Mouse (Mus musculus): ENCODE results near the gene Cuedc2. TPM values are rescaled to one million over a fixed set of nuclear protein-coding genes. Genes with fewer than 3 reads are reported as not detected.

Gene Cuedc2
- polyA plus RNA-seq, 1 experiment from 2014 or later, result 183 TPM

DNA sequence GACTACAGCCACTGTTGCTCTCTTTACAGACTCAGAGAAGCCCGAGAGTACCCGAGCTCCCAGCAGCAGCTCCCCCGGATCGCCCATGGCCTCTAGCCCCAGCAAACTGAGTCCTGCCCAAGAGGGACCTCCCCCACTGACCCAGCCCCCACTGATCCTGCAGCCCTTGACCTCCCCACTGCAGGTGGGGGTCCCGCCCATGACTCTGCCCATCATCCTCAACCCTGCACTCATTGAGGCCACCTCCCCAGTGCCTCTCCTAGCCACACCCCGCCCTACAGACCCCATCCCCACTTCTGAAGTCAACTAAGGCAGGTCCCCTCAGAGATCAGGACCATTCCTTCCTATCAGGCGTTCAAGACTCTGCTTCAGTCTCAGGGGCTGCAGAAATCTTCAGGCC is 52.9 kb downstream of the Cuedc2 start:
- peaks cover 61% of the 10 kb centered on the region for H3K36me3 ChIP-seq
- no peak for DNase-seq (ENCODE audit: low spot score)
- H3K4me1 ChIP-seq, result no peaks in the 10 kb centered on the region
- no peaks in the 10 kb centered on the region for H3K9me3 ChIP-seq (replicated peaks)
- H3K4me3 ChIP-seq, result no peak overlapping the region
- no peaks in the 10 kb centered on the region for H3K27me3 ChIP-seq (ENCODE audit: low read depth, poor library complexity, severe bottlenecking)
- WGBS, result 83% methylated on average over 7 of the region's 7 CpGs
- H3K27ac ChIP-seq, result no peak overlapping the region

DNA sequence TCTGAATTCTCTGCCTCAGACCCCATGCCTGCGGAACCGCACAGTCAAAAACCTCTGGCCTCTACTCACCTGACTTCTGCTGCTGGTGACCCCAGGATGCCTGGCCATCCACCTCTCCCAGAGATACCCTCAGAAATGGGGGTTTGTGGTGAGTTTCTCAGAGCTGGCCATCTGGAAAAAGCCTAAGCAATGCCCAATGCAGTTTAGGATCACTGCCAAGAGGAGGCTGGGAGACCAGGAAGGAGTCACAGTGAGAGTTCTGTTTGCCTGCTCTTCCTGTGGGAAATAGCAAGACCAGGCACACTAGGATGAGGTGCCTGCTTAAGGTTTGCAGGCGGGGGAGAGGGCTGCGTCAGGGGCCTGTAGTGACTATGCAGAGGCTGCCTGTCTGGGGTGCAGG is 53.8 kb downstream of the Cuedc2 start:
- no peaks in the 10 kb centered on the region for H3K27me3 ChIP-seq (ENCODE audit: low read depth, poor library complexity, severe bottlenecking)
- peaks cover 70% of the 10 kb centered on the region for H3K36me3 ChIP-seq
- no peak for DNase-seq (ENCODE audit: low spot score)
- H3K4me1 ChIP-seq, result no peaks in the 10 kb centered on the region
- no peak overlapping the region for H3K27ac ChIP-seq
- no peak overlapping the region for H3K4me3 ChIP-seq
- WGBS, result 94% methylated on average over 4 of the region's 4 CpGs
- no peaks in the 10 kb centered on the region for H3K9me3 ChIP-seq (replicated peaks)

DNA sequence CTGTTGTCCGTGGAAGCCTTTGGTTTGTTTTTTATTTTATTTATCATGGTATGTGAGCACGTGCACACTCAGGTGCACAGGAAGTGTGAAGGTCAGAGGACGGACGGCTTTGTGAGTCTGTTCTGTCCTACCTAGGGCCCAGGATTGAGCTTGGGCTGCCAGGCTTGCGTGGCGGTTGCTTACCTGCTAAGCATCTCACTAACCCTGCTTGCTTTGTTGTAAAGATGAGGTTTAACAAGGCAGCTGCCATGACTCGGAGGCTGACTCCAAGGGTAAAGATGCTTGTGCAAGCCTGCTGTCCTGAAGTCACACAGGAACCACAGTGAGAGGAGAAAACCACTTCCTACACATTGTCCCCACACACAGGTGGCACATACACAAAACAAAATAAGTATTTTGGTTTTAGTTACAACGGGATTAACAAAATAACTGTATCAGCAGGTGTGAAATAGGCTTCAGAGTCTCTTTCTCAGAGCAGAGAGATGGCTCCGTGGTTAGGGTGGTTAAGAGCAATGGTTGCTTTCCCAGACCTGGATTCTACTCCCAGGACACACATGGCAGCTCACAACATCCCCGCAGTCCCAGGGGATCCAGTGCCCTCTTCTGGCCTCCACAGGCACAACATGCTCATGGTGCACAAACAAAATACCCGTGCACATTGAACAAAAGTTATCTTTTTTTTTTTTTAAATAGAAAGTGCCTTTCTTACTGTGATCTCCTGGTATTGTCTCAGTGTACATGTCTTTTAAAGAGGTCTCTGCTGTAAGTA is 56.2 kb downstream of the Cuedc2 start:
- no peaks in the 10 kb centered on the region for H3K9me3 ChIP-seq (replicated peaks)
- H3K4me1 ChIP-seq, result no peaks in the 10 kb centered on the region
- no peak overlapping the region for H3K4me3 ChIP-seq
- no peak overlapping the region for H3K27ac ChIP-seq
- peaks cover 81% of the 10 kb centered on the region for H3K36me3 ChIP-seq
- H3K27me3 ChIP-seq (ENCODE audit: low read depth, poor library complexity, severe bottlenecking), result no peaks in the 10 kb centered on the region
- WGBS, result 95% methylated on average over 11 of the region's 11 CpGs
- no peak for DNase-seq (ENCODE audit: low spot score)

MicroRNAs within 50 kb of the gene (microRNA counts, 519-probe panel; counts per million panel counts)
- 684 counts per million, percentile 72 among the panel's probes with 10 or more counts for microRNA mmu-miR-146b

Small RNAs within 50 kb of the gene (microRNA-seq; reads per million reads assigned to microRNA genes)
- gene Mir146b, result not detected

Other genes with a start within 250 kb of the Cuedc2 start
- 0.13 TPM in 1 of 2 replicates, not detected in the other for gene Elovl3, start 206.8 kb downstream of the Cuedc2 start, polyA plus RNA-seq (2016; fragmentation: Nextera tagmentation; extraction: Ambion mirVana)
- 0.59 and 2.1 TPM in 2 replicates for gene Pitx3, start 190.4 kb downstream of the Cuedc2 start, polyA plus RNA-seq (2016; fragmentation: Nextera tagmentation; extraction: Ambion mirVana)
- 39.5 and 47.8 TPM in 2 replicates for gene Gbf1, start 186.2 kb downstream of the Cuedc2 start, polyA plus RNA-seq (2016; fragmentation: Nextera tagmentation; extraction: Ambion mirVana)
- gene Nfkb2, start 34.4 kb downstream of the Cuedc2 start, polyA plus RNA-seq (2016; fragmentation: Nextera tagmentation; extraction: Ambion mirVana), result 4.5 and 5.8 TPM in 2 replicates
- 1.4 and 1.8 TPM in 2 replicates for gene Psd, start 11.5 kb downstream of the Cuedc2 start, polyA plus RNA-seq (2016; fragmentation: Nextera tagmentation; extraction: Ambion mirVana)
- gene Fbxl15, start 10.5 kb downstream of the Cuedc2 start, polyA plus RNA-seq (2016; fragmentation: Nextera tagmentation; extraction: Ambion mirVana), result 12.2 and 13.0 TPM in 2 replicates
- gene Mfsd13a, start 2.4 kb upstream of the Cuedc2 start, polyA plus RNA-seq (2016; fragmentation: Nextera tagmentation; extraction: Ambion mirVana), result 7.7 and 8.1 TPM in 2 replicates
- 1.3 and 1.8 TPM in 2 replicates for gene 2310034G01Rik, start 11.6 kb upstream of the Cuedc2 start, polyA plus RNA-seq (2016; fragmentation: Nextera tagmentation; extraction: Ambion mirVana)
- 159 and 168 TPM in 2 replicates for gene Actr1a, start 57.0 kb upstream of the Cuedc2 start, polyA plus RNA-seq (2016; fragmentation: Nextera tagmentation; extraction: Ambion mirVana)
- 53.8 and 58.5 TPM in 2 replicates for gene Sufu, start 58.2 kb upstream of the Cuedc2 start, polyA plus RNA-seq (2016; fragmentation: Nextera tagmentation; extraction: Ambion mirVana)
- gene Trim8, start 163.0 kb upstream of the Cuedc2 start, polyA plus RNA-seq (2016; fragmentation: Nextera tagmentation; extraction: Ambion mirVana), result 13.0 and 15.2 TPM in 2 replicates
- gene Arl3, start 234.5 kb upstream of the Cuedc2 start, polyA plus RNA-seq (2016; fragmentation: Nextera tagmentation; extraction: Ambion mirVana), result 164 and 173 TPM in 2 replicates
- 19.0 and 21.7 TPM in 2 replicates for gene Sfxn2, start 234.7 kb upstream of the Cuedc2 start, polyA plus RNA-seq (2016; fragmentation: Nextera tagmentation; extraction: Ambion mirVana)